In genomic region chr2:116768459-116769047, GRCm38 (mm10) we compare ENCODE assay signal across 28 mouse cellular contexts.
A peak's percentile ranks its signal among the peaks of the same experiment; 100 is the strongest.
DNase-seq lines count a peak whose midpoint lies in the region; ATAC-seq and TF ChIP-seq lines count a peak whose summit lies in the region.
"Had no signal": no experiment of that assay in that cellular context is flagged by ENCODE, and none has a peak within 500 bp of the region (broad histone marks: within the 10 kb centered on the region; RNA-seq: fewer than 3 reads in every experiment).

No protein-coding gene starts in this region.

- intact Hi-C loops in heart, postnatal 14 days (cut with DNase I), result no loop called here
- intact Hi-C loops in left cerebral cortex, postnatal 25 days (cut with DNase I), result no loop called here

- peaks cover 3% of the 10 kb centered on the region; the same call in 1 of the 2 replicates for H3K27me3 ChIP-seq in heart, embryonic 11.5 days (ENCODE audit: control insufficient read depth, insufficient read depth, low read length)
- 0 out of 2 replicates have a peak, but pooled peaks cover 5% of the 10 kb centered on the region for H3K27me3 ChIP-seq in heart, postnatal 0 days (ENCODE audit: control insufficient read depth, insufficient read depth, low read length)
- H3K27me3 ChIP-seq in forebrain, embryonic 14.5 days (replicated peaks; ENCODE audit: control insufficient read depth, insufficient read depth, low read length), result no peaks in the 10 kb centered on the region
- H3K27me3 ChIP-seq: embryonic facial prominence, embryonic 15.5 days; limb, embryonic 15.5 days; liver, embryonic 15.5 days; lung, embryonic 15.5 days; neural tube, embryonic 15.5 days; stomach, embryonic 15.5 days had no signal

- no peak overlapping the region for H3K9ac ChIP-seq in heart, embryonic 11.5 days (ENCODE audit: low read depth, low read length)
- no peak overlapping the region for H3K9ac ChIP-seq in heart, postnatal 0 days (replicated peaks; ENCODE audit: low read depth, low read length)
- no peak overlapping the region for H3K9ac ChIP-seq in forebrain, embryonic 14.5 days (ENCODE audit: low read length)
- H3K9ac ChIP-seq: embryonic facial prominence, embryonic 15.5 days; hindbrain, embryonic 14.5 days; limb, embryonic 15.5 days; liver, embryonic 15.5 days; lung, embryonic 15.5 days; neural tube, embryonic 15.5 days; stomach, embryonic 15.5 days had no signal

- H3K9me3 ChIP-seq in heart, embryonic 11.5 days (replicated peaks; ENCODE audit: control insufficient read depth, low read length), result no peaks in the 10 kb centered on the region
- H3K9me3 ChIP-seq in heart, postnatal 0 days (replicated peaks; ENCODE audit: control insufficient read depth, low read length), result no peaks in the 10 kb centered on the region
- H3K9me3 ChIP-seq in forebrain, embryonic 14.5 days (replicated peaks; ENCODE audit: control insufficient read depth, low read length), result no peaks in the 10 kb centered on the region
- H3K9me3 ChIP-seq: embryonic facial prominence, embryonic 15.5 days; limb, embryonic 15.5 days; liver, embryonic 15.5 days; lung, embryonic 15.5 days; neural tube, embryonic 15.5 days; stomach, embryonic 15.5 days had no signal

- DNase-seq in heart, postnatal 14 days, result no peak
- DNase-seq in heart, postnatal 0 days (ENCODE audit: low spot score), result peak; percentile 15
- no peak for DNase-seq in heart, adult 18-20 months
- peak; percentile 22 for DNase-seq in R1 (ENCODE audit: low read depth, low spot score)
- peak; percentile 67 for DNase-seq in forebrain, embryonic 14.5 days (ENCODE audit: low spot score)
- no peak for DNase-seq in left cerebral cortex, postnatal 25 days (ENCODE audit: low spot score in 2 of 2)
- DNase-seq in gastrocnemius, postnatal 10 days, result no peak
- DNase-seq: adrenal gland, postnatal 36 days; cerebellum, adult 11 months; cerebellum, adult 9-11 months; gastrocnemius, postnatal 25 days; heart, adult 2 months; layer of hippocampus, adult 9-11 months; left cerebral cortex, postnatal 4 days; lung, postnatal 36 days; right cerebral cortex, adult 18-20 months; thymus, postnatal 25 days had no signal

- no peak for ATAC-seq in heart, embryonic 11.5 days (replicated peaks; ENCODE audit: insufficient number of reproducible peaks, low FRiP score, low TSS enrichment)
- ATAC-seq in heart, postnatal 0 days (ENCODE audit: insufficient read depth, low read depth), result no peak
- peak; percentile 78 for ATAC-seq in forebrain, embryonic 14.5 days
- ATAC-seq: inflammation-experienced regulatory T-cells, adult 6 months had no signal

- WGBS in heart, embryonic 11.5 days (ENCODE audit: insufficient replicate concordance), result 51% methylated on average over 15 of the region's 15 CpGs
- 39% methylated on average over 15 of the region's 15 CpGs for WGBS in heart, postnatal 0 days
- WGBS in forebrain, embryonic 14.5 days, result 39% methylated on average over 15 of the region's 15 CpGs

- no peaks in the 10 kb centered on the region for H3K36me3 ChIP-seq in heart, embryonic 11.5 days (ENCODE audit: control insufficient read depth, insufficient read depth, low read length)
- no peaks in the 10 kb centered on the region for H3K36me3 ChIP-seq in heart, postnatal 0 days (replicated peaks; ENCODE audit: control insufficient read depth, insufficient read depth, low read length)
- no peaks in the 10 kb centered on the region for H3K36me3 ChIP-seq in forebrain, embryonic 14.5 days (ENCODE audit: control insufficient read depth, insufficient read depth, low read length)
- H3K36me3 ChIP-seq: embryonic facial prominence, embryonic 15.5 days; limb, embryonic 15.5 days; liver, embryonic 15.5 days; lung, embryonic 15.5 days; neural tube, embryonic 15.5 days; stomach, embryonic 15.5 days had no signal

- TF ChIP-seq EP300 in heart, postnatal 0 days (IDR thresholded peaks at IDR 0.05; ENCODE audit: low read depth), result no peak

- H3K4me1 ChIP-seq in heart, embryonic 11.5 days (ENCODE audit: control insufficient read depth, insufficient read depth, low read length), result no peaks in the 10 kb centered on the region
- H3K4me1 ChIP-seq in heart, postnatal 0 days (ENCODE audit: control insufficient read depth, insufficient read depth), result no peaks in the 10 kb centered on the region; the same call in 1 of the 2 replicates
- H3K4me1 ChIP-seq in forebrain, embryonic 14.5 days (ENCODE audit: control insufficient read depth, insufficient read depth, low read length), result no peaks in the 10 kb centered on the region
- H3K4me1 ChIP-seq: embryonic facial prominence, embryonic 15.5 days; limb, embryonic 15.5 days; liver, embryonic 15.5 days; lung, embryonic 15.5 days; neural tube, embryonic 15.5 days; stomach, embryonic 15.5 days had no signal

- TF ChIP-seq CTCF in heart, postnatal 0 days (IDR thresholded peaks at IDR 0.05; ENCODE audit: low read depth), result no peak

- peak overlapping the region; percentile 37 for H3K4me2 ChIP-seq in heart, embryonic 11.5 days
- H3K4me2 ChIP-seq in heart, postnatal 0 days (ENCODE audit: low read depth, low read length), result peak overlapping the region; percentile 26
- H3K4me2 ChIP-seq in forebrain, embryonic 14.5 days (ENCODE audit: low read length), result peak overlapping the region; percentile 10; the same call in 1 of the 2 replicates
- H3K4me2 ChIP-seq: embryonic facial prominence, embryonic 15.5 days; hindbrain, embryonic 14.5 days; limb, embryonic 15.5 days; liver, embryonic 15.5 days; lung, embryonic 15.5 days; neural tube, embryonic 15.5 days; stomach, embryonic 15.5 days had no signal

- no peak overlapping the region for H3K4me3 ChIP-seq in heart, embryonic 11.5 days (ENCODE audit: low read depth, low read length)
- H3K4me3 ChIP-seq in heart, postnatal 0 days (ENCODE audit: low read depth, low read length), result no peak overlapping the region
- H3K4me3 ChIP-seq in forebrain, embryonic 14.5 days (ENCODE audit: low read depth, low read length), result no peak overlapping the region
- H3K4me3 ChIP-seq: embryonic facial prominence, embryonic 15.5 days; heart, adult 2 months; limb, embryonic 15.5 days; liver, embryonic 15.5 days; lung, embryonic 15.5 days; myocyte; neural tube, embryonic 15.5 days; stomach, embryonic 15.5 days had no signal

- no peak overlapping the region for H3K27ac ChIP-seq in heart, embryonic 11.5 days (ENCODE audit: low read depth, low read length)
- no peak overlapping the region for H3K27ac ChIP-seq in heart, postnatal 0 days (ENCODE audit: low read depth)
- H3K27ac ChIP-seq in forebrain, embryonic 14.5 days (ENCODE audit: low read depth, low read length), result no peak overlapping the region
- H3K27ac ChIP-seq: embryonic facial prominence, embryonic 15.5 days; heart, adult 2 months; hindbrain, embryonic 14.5 days; kidney, postnatal 0 days; limb, embryonic 15.5 days; liver, embryonic 15.5 days; lung, embryonic 15.5 days; neural tube, embryonic 15.5 days; stomach, embryonic 15.5 days had no signal

Comparison
In these comparisons a context has a peak if more than half of its experiments do, and no peak if none do; other contexts are left out.
1. DNase-seq: peak in heart, postnatal 0 days (single experiment), R1 (single experiment) and forebrain, embryonic 14.5 days (single experiment); none in heart, postnatal 14 days (0 of 2), heart, adult 18-20 months (0 of 2), left cerebral cortex, postnatal 25 days (0 of 2) and gastrocnemius, postnatal 10 days (single experiment).
2. Peak in every context shown above with its lines, with median percentiles within 50 percentile points of each other: H3K4me2 ChIP-seq.